Mouse (Mus musculus): ENCODE measurements around the gene Nsg2. TPM values are rescaled to one million over a fixed set of nuclear protein-coding genes. Genes with fewer than 3 reads are reported as not detected.
"Not testable (repeated sequence)": the region's sequence is repeated elsewhere in the genome, so short reads cannot be mapped to it uniquely, and the experiment has no call there.

Nsg2 gene
- polyA plus RNA-seq (2016; fragmentation: Nextera tagmentation; extraction: Ambion mirVana) = 193 and 198 TPM in 2 replicates

DNA sequence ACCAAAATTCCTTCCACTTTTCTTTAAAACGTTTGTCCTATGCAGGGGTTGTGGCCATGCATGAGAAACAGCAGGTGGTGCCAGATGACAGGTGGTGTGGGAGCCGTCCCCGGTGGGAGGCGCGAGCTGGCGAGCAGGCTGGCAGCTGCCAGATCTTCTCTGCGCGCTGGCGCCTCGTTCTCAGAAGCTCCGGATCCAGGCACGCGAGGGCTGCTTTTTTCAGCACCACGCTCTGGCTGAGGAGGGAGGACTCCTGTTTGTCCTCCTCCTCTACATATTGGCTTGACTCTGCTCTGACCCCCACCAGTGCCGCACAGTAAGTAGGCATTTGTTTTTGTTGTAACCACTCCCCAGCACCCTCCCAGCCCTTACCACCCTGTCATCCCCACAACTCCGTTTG, at the start of gene Nsg2:
Nsg2 (plus strand) TSS at position 183 of the 400 bp plus-strand sequence.
- under 1% methylated on average over 16 of the region's 16 CpGs for WGBS
- peak; percentile 87 for ATAC-seq (ENCODE audit: low FRiP score, low read depth)
- H3K27me3 ChIP-seq = no peaks in the 10 kb centered on the region; the same call in 1 of the 2 replicates

GRCm38 (mm10) chr11:31960071-31960470, 40.2 kb upstream of the Nsg2 start:
- no peaks in the 10 kb centered on the region for H3K4me1 ChIP-seq
- no peaks in the 10 kb centered on the region for H3K9me3 ChIP-seq
- no peaks in the 10 kb centered on the region for H3K36me3 ChIP-seq
- no peak overlapping the region for H3K4me2 ChIP-seq (replicated peaks)
- no peak overlapping the region for H3K4me3 ChIP-seq
- no peak overlapping the region for H3K27ac ChIP-seq (replicated peaks)
- no peak overlapping the region for H3K9ac ChIP-seq (replicated peaks)
- H3K27me3 ChIP-seq = no peaks in the 10 kb centered on the region
- no peak for ATAC-seq (ENCODE audit: low FRiP score, low read depth)

More for the DNA sequence above, at the start of gene Nsg2:
- Histone ChIP-seq H3K27ac (replicated peaks) (peak within 1 kb of the TSS; percentile 93), H3K36me3 (peaks cover 18% of the 10 kb centered on the region), H3K9me3 (no peaks in the 10 kb centered on the region), H3K9ac (replicated peaks) (peak within 1 kb of the TSS; percentile 73), H3K4me1 (peaks cover 33% of the 10 kb centered on the region), H3K4me3 (peak within 1 kb of the TSS; percentile 52), H3K4me2 (replicated peaks) (peak within 1 kb of the TSS; percentile 67)

GRCm38 (mm10) chr11:31963993-31964392, 36.3 kb upstream of the Nsg2 start:
- H3K9ac ChIP-seq (replicated peaks) = no peak overlapping the region
- 94% methylated on average over 1 of the region's 1 CpGs for WGBS
- ATAC-seq (ENCODE audit: low FRiP score, low read depth) = no peak

DNA sequence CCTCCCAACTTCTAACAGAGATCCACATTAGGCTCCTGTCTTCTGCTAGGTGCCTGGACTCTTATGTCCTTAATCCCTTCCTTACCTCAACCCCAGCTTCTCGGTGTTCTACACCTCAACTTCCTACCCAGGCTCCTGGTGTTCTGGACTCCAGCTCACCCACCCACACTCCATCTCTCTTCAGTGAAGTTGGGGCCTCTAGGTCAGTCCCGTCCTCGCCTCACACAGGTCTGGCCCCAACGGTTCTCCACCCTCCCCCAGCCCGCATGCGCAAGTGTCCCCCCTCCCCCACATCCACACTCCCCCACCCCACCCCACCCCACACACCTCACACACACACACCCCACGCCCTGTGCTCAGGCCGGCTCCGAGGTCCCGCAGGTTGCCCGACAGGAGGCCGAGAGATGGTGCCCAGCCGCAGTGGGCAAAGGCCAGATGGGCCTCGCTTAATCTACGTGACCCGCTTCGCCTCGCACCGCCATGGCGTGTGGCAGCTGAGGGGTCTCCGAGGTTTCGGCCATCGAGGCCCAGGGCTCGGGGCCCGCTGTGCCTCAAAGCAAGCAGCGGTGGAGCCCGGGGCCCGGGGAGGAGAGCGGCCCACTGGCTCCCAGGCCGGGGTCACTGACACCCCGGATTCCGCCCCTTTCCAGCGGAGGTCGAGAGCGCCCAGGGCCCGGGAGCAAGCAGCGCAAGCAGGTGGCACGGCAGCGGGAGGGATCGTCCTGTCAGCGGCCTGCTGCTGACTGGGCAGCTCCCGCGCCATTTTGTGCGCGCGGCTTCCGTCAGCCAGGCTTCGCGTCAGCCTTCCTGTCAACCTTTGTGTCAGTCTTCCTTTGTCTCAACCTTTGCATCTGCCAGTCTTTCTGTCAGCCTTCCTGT, 34.8 kb upstream of the Nsg2 start, which contains the start of gene 4930524B15Rik:
4930524B15Rik (plus strand) TSS at position 337 of the 879 bp plus-strand sequence.
- Histone ChIP-seq H3K27ac (replicated peaks) (no peak within 1 kb of the TSS), H3K9me3 (no peaks in the 10 kb centered on the region), H3K36me3 (no peaks in the 10 kb centered on the region), H3K9ac (replicated peaks) (peak within 1 kb of the TSS; percentile 50), H3K4me2 (replicated peaks) (peak within 1 kb of the TSS; percentile 51), H3K4me3 (peak within 1 kb of the TSS; percentile 32), H3K27me3 (no peaks in the 10 kb centered on the region), H3K4me1 (no peaks in the 10 kb centered on the region)
- 52% methylated on average over 43 of the region's 49 CpGs for WGBS
- peak; percentile 68; the same call in 1 of the 2 replicates for ATAC-seq (ENCODE audit: low FRiP score, low read depth)

More at GRCm38 (mm10) chr11:31963993-31964392, 36.3 kb upstream of the Nsg2 start:
- no peaks in the 10 kb centered on the region for H3K36me3 ChIP-seq
- no peak overlapping the region for H3K4me3 ChIP-seq
- H3K9me3 ChIP-seq = no peaks in the 10 kb centered on the region
- H3K4me2 ChIP-seq (replicated peaks) = no peak overlapping the region
- H3K27ac ChIP-seq (replicated peaks) = no peak overlapping the region
- no peaks in the 10 kb centered on the region for H3K4me1 ChIP-seq
- H3K27me3 ChIP-seq = no peaks in the 10 kb centered on the region

- Histone ChIP-seq H3K4me1 (no peaks in the 10 kb centered on the region), H3K27me3 (no peaks in the 10 kb centered on the region), H3K9ac (replicated peaks) (no peak overlapping the region), H3K9me3 (0 out of 2 replicates have a peak, but pooled peaks cover 2% of the 10 kb centered on the region), H3K36me3 (no peaks in the 10 kb centered on the region), H3K27ac (replicated peaks) (no peak overlapping the region), H3K4me3 (no peak overlapping the region), H3K4me2 (replicated peaks) (no peak overlapping the region)
- WGBS = 88% methylated on average over 4 of the region's 4 CpGs
- no peak for ATAC-seq (ENCODE audit: low FRiP score, low read depth)
These were observed 26.1 kb upstream of the Nsg2 start for GRCm38 (mm10) chr11:31974132-31974531.

- WGBS = 65% methylated on average over 8 of the region's 8 CpGs
- Histone ChIP-seq H3K4me2 (replicated peaks) (no peak overlapping the region), H3K4me3 (no peak overlapping the region), H3K27ac (replicated peaks) (no peak overlapping the region), H3K9me3 (0 out of 2 replicates have a peak, but pooled peaks cover 6% of the 10 kb centered on the region), H3K9ac (replicated peaks) (no peak overlapping the region), H3K4me1 (no peaks in the 10 kb centered on the region), H3K27me3 (no peaks in the 10 kb centered on the region), H3K36me3 (no peaks in the 10 kb centered on the region)
- ATAC-seq (ENCODE audit: low FRiP score, low read depth) = no peak
These were observed 25.4 kb upstream of the Nsg2 start for GRCm38 (mm10) chr11:31974826-31975225.

- no peak for ATAC-seq (ENCODE audit: low FRiP score, low read depth)
- Histone ChIP-seq H3K9me3 (0 out of 2 replicates have a peak, but pooled peaks cover 6% of the 10 kb centered on the region), H3K27me3 (no peaks in the 10 kb centered on the region), H3K4me3 (no peak overlapping the region), H3K4me2 (replicated peaks) (no peak overlapping the region), H3K27ac (replicated peaks) (no peak overlapping the region), H3K4me1 (no peaks in the 10 kb centered on the region), H3K9ac (replicated peaks) (no peak overlapping the region), H3K36me3 (no peaks in the 10 kb centered on the region)
- 84% methylated on average over 5 of the region's 5 CpGs for WGBS
These were observed 24.6 kb upstream of the Nsg2 start for GRCm38 (mm10) chr11:31975678-31976077.

DNA sequence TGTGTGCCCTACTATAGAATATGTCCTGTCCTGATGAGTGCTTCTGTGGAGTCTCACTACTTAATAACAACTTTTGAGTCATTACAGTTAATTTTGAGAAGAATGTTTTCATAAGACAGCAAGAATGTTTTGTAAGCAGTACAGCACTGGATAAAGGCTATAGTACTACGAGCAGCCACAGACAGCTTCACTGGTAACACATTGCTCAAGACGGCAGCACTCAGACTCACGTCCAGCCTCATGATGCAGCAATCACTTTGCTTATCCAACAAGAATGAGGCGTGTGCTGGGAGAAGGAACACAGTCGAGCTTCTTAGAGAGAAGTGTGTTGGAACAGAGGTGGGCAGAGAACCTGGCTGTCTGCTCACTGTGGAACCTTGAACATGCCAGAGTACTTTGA, 24.1 kb upstream of the Nsg2 start:
- no peak for ATAC-seq (ENCODE audit: low FRiP score, low read depth)
- Histone ChIP-seq H3K4me2 (replicated peaks) (no peak overlapping the region), H3K36me3 (no peaks in the 10 kb centered on the region), H3K4me1 (no peaks in the 10 kb centered on the region), H3K9ac (replicated peaks) (no peak overlapping the region), H3K27ac (replicated peaks) (no peak overlapping the region), H3K9me3 (0 out of 2 replicates have a peak, but pooled peaks cover 6% of the 10 kb centered on the region), H3K4me3 (no peak overlapping the region), H3K27me3 (no peaks in the 10 kb centered on the region)
- 75% methylated on average over 5 of the region's 5 CpGs for WGBS

- H3K36me3 ChIP-seq; H3K4me2 ChIP-seq (replicated peaks); H3K4me3 ChIP-seq; H3K4me1 ChIP-seq; H3K27ac ChIP-seq (replicated peaks); H3K27me3 ChIP-seq; H3K9ac ChIP-seq (replicated peaks); H3K9me3 ChIP-seq; ATAC-seq (ENCODE audit: low FRiP score, low read depth): not testable (repeated sequence)
- WGBS = 86% methylated on average over 5 of the region's 5 CpGs
These were observed 20.2 kb upstream of the Nsg2 start for GRCm38 (mm10) chr11:31980089-31980488.

DNA sequence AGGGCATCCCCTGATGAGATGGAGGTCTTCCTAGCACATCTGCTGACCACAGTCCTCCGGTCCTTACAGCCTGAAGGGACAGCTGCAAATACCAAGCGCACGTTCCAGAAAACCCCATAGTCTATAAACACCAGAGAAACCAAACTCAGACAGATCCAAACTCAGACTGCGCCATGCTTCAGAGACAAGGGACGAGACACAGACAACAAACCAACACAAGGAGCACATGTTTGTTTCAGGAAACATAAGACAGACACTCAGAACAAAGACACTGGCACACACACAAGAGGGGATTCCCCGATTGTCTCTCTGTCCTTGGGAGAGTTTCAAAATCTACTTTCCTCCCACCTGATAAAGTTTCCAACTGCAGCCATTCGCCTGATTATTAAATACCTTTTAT, 18.4 kb upstream of the Nsg2 start:
- Histone ChIP-seq H3K4me1 (no peaks in the 10 kb centered on the region), H3K27ac (replicated peaks) (no peak overlapping the region), H3K4me2 (replicated peaks) (no peak overlapping the region), H3K27me3 (no peaks in the 10 kb centered on the region), H3K9ac (replicated peaks) (no peak overlapping the region), H3K36me3 (no peaks in the 10 kb centered on the region), H3K9me3 (0 out of 2 replicates have a peak, but pooled peaks cover 6% of the 10 kb centered on the region), H3K4me3 (no peak overlapping the region)
- ATAC-seq (ENCODE audit: low FRiP score, low read depth) = no peak
- 90% methylated on average over 7 of the region's 7 CpGs for WGBS

DNA sequence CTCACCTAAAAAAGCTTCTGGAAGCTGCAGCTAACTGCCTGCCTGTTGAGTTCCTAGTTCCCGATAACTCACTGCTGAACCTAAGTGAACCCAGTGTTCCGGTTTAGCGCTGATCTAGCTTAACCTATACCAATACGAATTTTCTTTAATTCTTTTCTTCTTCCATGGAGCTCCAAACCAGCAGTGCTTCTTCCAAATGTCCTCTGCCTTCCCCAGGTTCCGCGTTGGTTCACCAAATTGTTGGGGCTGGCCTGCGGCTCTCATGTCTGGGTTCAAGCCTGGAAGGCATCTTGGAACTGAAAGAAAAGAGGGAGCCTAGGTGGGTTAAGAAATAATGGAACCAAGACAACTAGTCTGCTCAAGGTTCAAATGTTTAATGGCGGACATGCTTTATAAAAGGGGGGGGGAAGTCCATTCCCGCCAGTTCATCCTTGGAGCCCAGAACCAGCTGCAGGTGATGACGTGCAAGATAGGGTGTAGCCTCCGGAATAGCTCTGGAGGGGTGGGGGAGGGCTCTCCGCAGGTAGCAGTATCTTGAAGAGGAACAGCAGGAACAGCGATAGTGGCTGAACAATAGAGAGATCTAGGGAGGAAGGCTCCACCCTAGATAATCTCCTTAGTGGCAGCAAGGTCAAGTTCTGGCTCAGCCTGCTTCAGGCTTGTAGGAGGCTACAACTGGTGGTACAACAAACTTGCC, 17.9 kb upstream of the Nsg2 start:
- not testable (repeated sequence) for H3K36me3 ChIP-seq; ATAC-seq (ENCODE audit: low FRiP score, low read depth); H3K27me3 ChIP-seq; H3K9ac ChIP-seq (replicated peaks); H3K4me1 ChIP-seq; H3K4me2 ChIP-seq (replicated peaks); H3K9me3 ChIP-seq; H3K27ac ChIP-seq (replicated peaks); H3K4me3 ChIP-seq
- WGBS = 79% methylated on average over 13 of the region's 13 CpGs

GRCm38 (mm10) chr11:31983249-31983648, 17.0 kb upstream of the Nsg2 start:
- Histone ChIP-seq H3K9me3 (0 out of 2 replicates have a peak, but pooled peaks cover 6% of the 10 kb centered on the region), H3K4me1 (no peaks in the 10 kb centered on the region), H3K36me3 (no peaks in the 10 kb centered on the region), H3K27ac (replicated peaks) (no peak overlapping the region), H3K4me2 (replicated peaks) (no peak overlapping the region), H3K27me3 (no peaks in the 10 kb centered on the region), H3K9ac (replicated peaks) (no peak overlapping the region), H3K4me3 (no peak overlapping the region)
- ATAC-seq (ENCODE audit: low FRiP score, low read depth) = no peak
